Mouse (Mus musculus): ENCODE data around the gene Filip1. TPM values are rescaled to one million over a fixed set of nuclear protein-coding genes. Genes with fewer than 3 reads are reported as not detected.

The Filip1 gene
- total and polyA plus RNA-seq, 3 experiments, result not detected

DNA sequence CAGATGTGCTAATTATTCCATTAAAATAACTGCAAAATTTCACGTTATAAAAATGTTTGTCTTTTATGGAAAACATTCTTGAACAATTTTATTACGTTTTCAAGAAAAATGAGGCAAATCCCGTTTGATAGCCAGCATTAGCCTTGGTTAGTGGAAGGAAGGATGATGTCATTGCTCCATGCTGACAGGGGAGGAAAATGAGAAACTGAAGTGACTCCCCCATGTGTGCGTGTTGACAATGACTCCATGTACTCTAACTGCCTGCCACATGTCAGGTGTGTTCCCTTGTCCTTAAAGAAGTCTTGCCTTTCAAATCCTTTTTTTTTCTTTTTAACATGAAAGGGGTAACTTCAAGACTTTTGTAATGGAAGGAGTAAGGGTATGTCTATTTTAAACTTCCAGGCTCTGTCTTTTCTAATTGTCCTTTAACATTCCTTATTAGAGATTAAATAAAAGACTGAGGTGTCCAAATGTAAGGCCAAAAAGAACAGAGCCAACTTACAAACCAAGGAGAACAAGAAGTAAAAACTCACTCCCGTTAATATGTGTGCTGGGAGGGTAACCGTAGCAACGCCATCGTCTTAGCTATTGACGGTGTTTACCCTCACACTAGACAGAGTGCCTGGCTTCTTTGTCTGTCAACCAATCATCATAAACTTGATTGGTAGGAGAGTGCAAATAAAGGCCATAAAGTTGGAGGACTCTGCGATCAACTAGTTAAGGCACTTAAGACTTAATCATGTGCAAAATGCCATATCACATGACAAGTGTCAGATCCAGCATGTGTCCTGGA, 94.1 kb downstream of the Filip1 start:
- no peak for TF ChIP-seq CHD1 (IDR thresholded peaks at IDR 0.05; ENCODE audit: low read depth, low read length)
- no peak for TF ChIP-seq ZMIZ1 (IDR thresholded peaks at IDR 0.05; ENCODE audit: low read depth, low read length)
- no peak for TF ChIP-seq NRF1 (IDR thresholded peaks at IDR 0.05; ENCODE audit: insufficient read depth, low read depth, low read length, poor library complexity, severe bottlenecking)
- no peak for TF ChIP-seq ELF1 (IDR thresholded peaks at IDR 0.05; ENCODE audit: low read depth, low read length)
- no peak for TF ChIP-seq MYB (IDR thresholded peaks at IDR 0.05; ENCODE audit: low read depth, low read length)
- no peak for TF ChIP-seq UBTF (IDR thresholded peaks at IDR 0.05; ENCODE audit: borderline replicate concordance, insufficient read depth, low read depth, low read length)
- TF ChIP-seq USF2 (IDR thresholded peaks at IDR 0.05; ENCODE audit: borderline replicate concordance in 1 of 2, insufficient read depth in 1 of 2, low read depth in 1 of 2, low read length in 2 of 2), result no peak
- TF ChIP-seq MYC (IDR thresholded peaks at IDR 0.05; ENCODE audit: low read depth, low read length), result no peak
- TF ChIP-seq E2F4 (IDR thresholded peaks at IDR 0.05; ENCODE audit: borderline replicate concordance, low read depth, low read length), result no peak
- no peak for TF ChIP-seq POLR2AphosphoS2 (IDR thresholded peaks at IDR 0.05; ENCODE audit: low read length)
- TF ChIP-seq MAZ (IDR thresholded peaks at IDR 0.05; ENCODE audit: low read depth, low read length), result no peak
- Histone ChIP-seq H3K79me2 (ENCODE audit: control insufficient read depth, insufficient read depth, low read length, poor library complexity) (no peaks in the 10 kb centered on the region), H3K27me3 (ENCODE audit: control insufficient read depth in 1 of 2, insufficient read depth in 2 of 2, low read length in 2 of 2) (no peaks in the 10 kb centered on the region), H3K36me3 (ENCODE audit: control insufficient read depth in 1 of 2, insufficient read depth in 2 of 2, low read length in 2 of 2) (peaks cover 0 to 5% of the 10 kb centered on the region in 2 experiments; a peak in 2 of 4 replicates), H3K27ac (ENCODE audit: control insufficient read depth, low read depth, low read length) (no peak overlapping the region), H3K4me1 (ENCODE audit: control insufficient read depth in 1 of 2, insufficient read depth in 2 of 2, low read length in 2 of 2) (peaks cover 0 to 15% of the 10 kb centered on the region in 2 experiments; a peak in 3 of 4 replicates), H3K9me3 (replicated peaks; ENCODE audit: insufficient read depth, low read length) (no peaks in the 10 kb centered on the region), H3K9ac (ENCODE audit: control insufficient read depth, low read depth, low read length, poor library complexity, severe bottlenecking) (no peak overlapping the region), H3K4me3 (ENCODE audit: control insufficient read depth in 1 of 2, insufficient read depth in 1 of 2, low read depth in 2 of 2, low read length in 2 of 2) (no peak overlapping the region)
- DNase-seq (ENCODE audit: low read depth, low spot score), result no peak

DNA sequence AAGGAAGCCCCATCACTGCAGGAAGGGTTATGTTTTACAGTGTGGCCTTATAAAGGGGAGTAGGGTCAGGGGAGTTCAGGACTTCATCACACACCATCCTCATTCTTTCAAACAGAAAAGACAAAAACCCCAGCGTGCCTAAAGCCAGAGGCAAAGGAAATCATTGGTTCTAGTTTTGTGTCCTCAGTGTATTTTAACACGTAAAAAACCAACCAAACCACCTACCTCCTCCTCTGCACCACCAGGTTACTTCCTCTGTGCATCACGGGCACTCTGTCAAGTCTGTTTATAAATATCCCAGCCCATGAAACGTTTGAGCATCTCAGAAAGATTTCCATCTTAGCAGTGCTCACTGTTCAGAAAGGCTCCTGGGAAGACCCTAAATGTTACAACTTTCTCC, 98.4 kb downstream of the Filip1 start:
- peaks cover 0 to 2% of the 10 kb centered on the region in 2 experiments; a peak in 1 of 4 replicates for H3K27me3 ChIP-seq (ENCODE audit: control insufficient read depth in 1 of 2, insufficient read depth in 2 of 2, low read length in 2 of 2)
- no peak overlapping the region for H3K27ac ChIP-seq (ENCODE audit: control insufficient read depth, low read depth, low read length)
- no peak overlapping the region for H3K9ac ChIP-seq (ENCODE audit: control insufficient read depth, low read depth, low read length, poor library complexity, severe bottlenecking)
- DNase-seq (ENCODE audit: low read depth, low spot score), result no peak
- no peak overlapping the region for H3K4me3 ChIP-seq (ENCODE audit: control insufficient read depth in 1 of 2, insufficient read depth in 1 of 2, low read depth in 2 of 2, low read length in 2 of 2)
- H3K4me1 ChIP-seq (ENCODE audit: control insufficient read depth in 1 of 2, insufficient read depth in 2 of 2, low read length in 2 of 2), result peaks cover 0 to 7% of the 10 kb centered on the region in 2 experiments; a peak in 3 of 4 replicates
- H3K9me3 ChIP-seq (replicated peaks; ENCODE audit: insufficient read depth, low read length), result no peaks in the 10 kb centered on the region
- H3K79me2 ChIP-seq (ENCODE audit: control insufficient read depth, insufficient read depth, low read length, poor library complexity), result no peaks in the 10 kb centered on the region
- TF ChIP-seq TCF12 (IDR thresholded peaks at IDR 0.05; ENCODE audit: low read depth, low read length), result no peak
- no peak for TF ChIP-seq HCFC1 (IDR thresholded peaks at IDR 0.05; ENCODE audit: low read depth, low read length)
- TF ChIP-seq MAZ (IDR thresholded peaks at IDR 0.05; ENCODE audit: low read depth, low read length), result no peak
- H3K36me3 ChIP-seq (ENCODE audit: control insufficient read depth in 1 of 2, insufficient read depth in 2 of 2, low read length in 2 of 2), result peaks cover 0 to 5% of the 10 kb centered on the region in 2 experiments; a peak in 2 of 4 replicates

Data from MEL (cell line).